Mouse (Mus musculus): ENCODE measurements around the gene Shq1. TPM values are rescaled to one million over a fixed set of nuclear protein-coding genes. Genes with fewer than 3 reads are reported as not detected.

Gene Shq1
- total RNA-seq, 2 experiments from 2014 or later = 2.5 to 2.6 TPM

Other genes starting within 250 kb of the Shq1 start
- gene Gxylt2, start 33.6 kb upstream of the Shq1 start, total RNA-seq (2015; ENCODE audit: low replicate concordance) = not detected in 2 replicates
- gene Gxylt2, start 33.6 kb upstream of the Shq1 start, total RNA-seq (2017; ENCODE audit: low replicate concordance) = not detected in 2 replicates
- 20.6 and 21.3 TPM in 2 replicates for gene Ppp4r2, start 162.5 kb upstream of the Shq1 start, total RNA-seq (2015; ENCODE audit: low replicate concordance)
- gene Ppp4r2, start 162.5 kb upstream of the Shq1 start, total RNA-seq (2017; ENCODE audit: low replicate concordance) = 46.5 and 49.8 TPM in 2 replicates

All from erythroblast, adult 5-6 weeks (primary cell).